Mouse (Mus musculus): Measurements from ENCODE around the gene Nkain2.
"Not testable (repeated sequence)": the region's sequence is repeated elsewhere in the genome, so short reads cannot be mapped to it uniquely, and the experiment has no call there.

Nkain2 gene

GRCm38 (mm10) chr10:32058251-32058650, 832.0 kb downstream of the Nkain2 start:
- no peak for DNase-seq (ENCODE audit: low spot score)

GRCm38 (mm10) chr10:32052546-32053295, 837.5 kb downstream of the Nkain2 start:
- no peak for DNase-seq (ENCODE audit: low spot score)

GRCm38 (mm10) chr10:32052045-32052444, 838.2 kb downstream of the Nkain2 start:
- DNase-seq (ENCODE audit: low spot score), result no peak

- no peak for DNase-seq (ENCODE audit: low spot score)
Measured at GRCm38 (mm10) chr10:32029996-32030395, 860.3 kb downstream of the Nkain2 start.

GRCm38 (mm10) chr10:32018385-32018784, 871.9 kb downstream of the Nkain2 start:
- no peak for DNase-seq (ENCODE audit: low spot score)

GRCm38 (mm10) chr10:32001216-32001753, 889.0 kb downstream of the Nkain2 start:
- DNase-seq (ENCODE audit: low spot score), result no peak

GRCm38 (mm10) chr10:31993205-31993604, 897.1 kb downstream of the Nkain2 start:
- no peak for DNase-seq (ENCODE audit: low spot score)

- no peak for DNase-seq (ENCODE audit: low spot score)
Measured at GRCm38 (mm10) chr10:31978387-31978786, 911.9 kb downstream of the Nkain2 start.

GRCm38 (mm10) chr10:31947178-31947726, 943.0 kb downstream of the Nkain2 start:
- DNase-seq (ENCODE audit: low spot score), result no peak

- DNase-seq (ENCODE audit: low spot score), result no peak
Measured at GRCm38 (mm10) chr10:31931961-31932360, 958.3 kb downstream of the Nkain2 start.

- DNase-seq (ENCODE audit: low spot score), result no peak
Measured at GRCm38 (mm10) chr10:31927657-31928056, 962.6 kb downstream of the Nkain2 start.

GRCm38 (mm10) chr10:31920901-31921300, 969.4 kb downstream of the Nkain2 start:
- not testable (repeated sequence) for DNase-seq (ENCODE audit: low spot score)

- DNase-seq (ENCODE audit: low spot score), result no peak
Measured at GRCm38 (mm10) chr10:31907488-31907887, 982.8 kb downstream of the Nkain2 start.

- DNase-seq (ENCODE audit: low spot score), result no peak
Measured at GRCm38 (mm10) chr10:31899501-31899900, 990.8 kb downstream of the Nkain2 start.

- no peak for DNase-seq (ENCODE audit: low spot score)
Measured at GRCm38 (mm10) chr10:31873323-31873895, 1016.9 kb downstream of the Nkain2 start.

- no peak for DNase-seq (ENCODE audit: low spot score)
Measured at GRCm38 (mm10) chr10:31868275-31868674, 1022.0 kb downstream of the Nkain2 start.

GRCm38 (mm10) chr10:31827041-31827440, 1063.2 kb downstream of the Nkain2 start:
- DNase-seq (ENCODE audit: low spot score), result no peak

- DNase-seq (ENCODE audit: low spot score), result no peak
Measured at GRCm38 (mm10) chr10:31812543-31812942, 1077.7 kb downstream of the Nkain2 start.

GRCm38 (mm10) chr10:31742443-31743057, 1147.7 kb downstream of the Nkain2 start:
- DNase-seq (ENCODE audit: low spot score), result peak; percentile 11

- no peak for DNase-seq (ENCODE audit: low spot score)
Measured at GRCm38 (mm10) chr10:31728036-31728435, 1162.2 kb downstream of the Nkain2 start.

GRCm38 (mm10) chr10:31647270-31647669, 1243.0 kb downstream of the Nkain2 start:
- DNase-seq (ENCODE audit: low spot score), result no peak

GRCm38 (mm10) chr10:31646083-31646482, 1244.2 kb downstream of the Nkain2 start:
- no peak for DNase-seq (ENCODE audit: low spot score)

Measured in layer of hippocampus, adult 9-10 months (tissue).